Mouse (Mus musculus) hindbrain, embryonic 12.5 days (tissue): Measurements from ENCODE around the gene Olfr1416. TPM values are rescaled to one million over a fixed set of nuclear protein-coding genes. Genes with fewer than 3 reads are reported as not detected.
A peak's percentile ranks its signal among the peaks of the same experiment; 100 is the strongest.
"Not testable (repeated sequence)": the region's sequence is repeated elsewhere in the genome, so short reads cannot be mapped to it uniquely, and the experiment has no call there.

Experiments used
- ATAC-seq: fragments of 200-750 bp; cut with Nextera tagmentation; 2 replicates; pipeline ENCODE4 v1.8.0; 2017; ENCODE audit warnings: moderate TSS enrichment; ENCODE audit not compliant: low FRiP score
- H3K27ac ChIP-seq: fragments of 300-500 bp; sonication (generic); 2 replicates; pipeline ENCODE4 v1.5.1; 2016; ENCODE audit warnings: mild to moderate bottlenecking
- H3K27me3 ChIP-seq: fragments of 300-500 bp; sonication (generic); 2 replicates; pipeline ENCODE4 v1.6.1; 2016; ENCODE audit warnings: mild to moderate bottlenecking
- H3K36me3 ChIP-seq: fragments of 300-500 bp; sonication (generic); 2 replicates; pipeline ENCODE4 v1.6.1; 2016; ENCODE audit warnings: mild to moderate bottlenecking
- H3K4me1 ChIP-seq: fragments of 300-500 bp; sonication (generic); 2 replicates; pipeline ENCODE4 v1.6.1; 2016
- H3K4me2 ChIP-seq: fragments of 300-500 bp; sonication (generic); replicated peaks from 2 replicates; pipeline ENCODE4 v1.6.1; 2016; ENCODE audit warnings: mild to moderate bottlenecking
- H3K4me3 ChIP-seq: fragments of 300-500 bp; sonication (generic); 2 replicates; pipeline ENCODE4 v1.5.1; 2016; ENCODE audit warnings: mild to moderate bottlenecking
- H3K9ac ChIP-seq: fragments of 300-500 bp; sonication (generic); 2 replicates; pipeline ENCODE4 v1.6.1; 2016; ENCODE audit warnings: mild to moderate bottlenecking, moderate library complexity
- H3K9me3 ChIP-seq: fragments of 300-500 bp; sonication (generic); replicated peaks from 2 replicates; pipeline ENCODE4 v1.6.1; 2016; ENCODE audit warnings: mild to moderate bottlenecking
- WGBS: fragments of 180-500 bp; shearing (Covaris S2); methylation state at CpG from one replicate; pipeline ENCODE4 v1.1.7; 2016; 5-methylcytosine and 5-hydroxymethylcytosine counted together
- polyA plus RNA-seq: library from polyadenylated mRNA; unstranded; fragments of >200 nt; fragmentation: Nextera tagmentation; extraction: Ambion mirVana; gene quantifications from 2 replicates; pipeline ENCODE4 v1.2.1, GENCODE M21; 2016

Olfr1416 gene
- not detected in 2 replicates for polyA plus RNA-seq

GRCm38 (mm10) chr1:92485013-92485412 is at the start of gene Olfr1416:
Olfr1416 (minus strand) TSS chr1:92485113.
- no peak for ATAC-seq
- H3K9ac ChIP-seq = no peak within 1 kb of the TSS

GRCm38 (mm10) chr1:92523764-92524163 is 38.9 kb upstream of the Olfr1416 start:
- no peaks in the 10 kb centered on the region for H3K4me1 ChIP-seq
- H3K27me3 ChIP-seq = no peaks in the 10 kb centered on the region
- ATAC-seq = no peak
- no peaks in the 10 kb centered on the region for H3K36me3 ChIP-seq
- H3K4me3 ChIP-seq = no peak overlapping the region
- WGBS = 88% methylated on average over 3 of the region's 3 CpGs
- H3K27ac ChIP-seq = no peak overlapping the region
- H3K9me3 ChIP-seq = no peaks in the 10 kb centered on the region
- H3K4me2 ChIP-seq = no peak overlapping the region
- H3K9ac ChIP-seq = no peak overlapping the region

More at GRCm38 (mm10) chr1:92485013-92485412, at the start of gene Olfr1416:
- Histone ChIP-seq H3K4me2 (no peak within 1 kb of the TSS), H3K36me3 (no peaks in the 10 kb centered on the region), H3K4me3 (no peak within 1 kb of the TSS), H3K4me1 (no peaks in the 10 kb centered on the region), H3K27ac (no peak within 1 kb of the TSS), H3K9me3 (peaks cover 8% of the 10 kb centered on the region), H3K27me3 (0 out of 2 replicates have a peak, but pooled peaks cover 2% of the 10 kb centered on the region)

GRCm38 (mm10) chr1:92521376-92521775 is 36.5 kb upstream of the Olfr1416 start:
- no peaks in the 10 kb centered on the region for H3K9me3 ChIP-seq
- H3K4me3 ChIP-seq = no peak overlapping the region
- 22% methylated on average over 10 of the region's 10 CpGs for WGBS
- no peaks in the 10 kb centered on the region for H3K4me1 ChIP-seq
- H3K4me2 ChIP-seq = no peak overlapping the region
- no peaks in the 10 kb centered on the region for H3K27me3 ChIP-seq
- no peaks in the 10 kb centered on the region for H3K36me3 ChIP-seq
- no peak overlapping the region for H3K9ac ChIP-seq
- ATAC-seq = peak; percentile 35; the same call in 1 of the 2 replicates
- no peak overlapping the region for H3K27ac ChIP-seq

- Histone ChIP-seq H3K9ac (no peak overlapping the region), H3K4me1 (no peaks in the 10 kb centered on the region), H3K9me3 (no peaks in the 10 kb centered on the region), H3K4me3 (no peak overlapping the region), H3K36me3 (no peaks in the 10 kb centered on the region), H3K27me3 (no peaks in the 10 kb centered on the region), H3K27ac (no peak overlapping the region), H3K4me2 (no peak overlapping the region)
- 92% methylated on average over 6 of the region's 6 CpGs for WGBS
- no peak for ATAC-seq
These were observed 34.1 kb upstream of the Olfr1416 start for GRCm38 (mm10) chr1:92519046-92519445.

GRCm38 (mm10) chr1:92518561-92518960 is 33.6 kb upstream of the Olfr1416 start, which contains the start of gene Olfr1414:
Olfr1414 (minus strand) TSS chr1:92518661.
- H3K4me1 ChIP-seq = no peaks in the 10 kb centered on the region
- 85% methylated on average over 3 of the region's 3 CpGs for WGBS
- H3K4me3 ChIP-seq = no peak within 1 kb of the TSS
- no peaks in the 10 kb centered on the region for H3K36me3 ChIP-seq
- no peaks in the 10 kb centered on the region for H3K27me3 ChIP-seq
- H3K27ac ChIP-seq = no peak within 1 kb of the TSS
- no peak within 1 kb of the TSS for H3K9ac ChIP-seq
- H3K9me3 ChIP-seq = no peaks in the 10 kb centered on the region
- no peak for ATAC-seq
- no peak within 1 kb of the TSS for H3K4me2 ChIP-seq

- H3K27ac ChIP-seq = no peak overlapping the region
- H3K27me3 ChIP-seq = no peaks in the 10 kb centered on the region
- no peak overlapping the region for H3K4me2 ChIP-seq
- H3K4me1 ChIP-seq = no peaks in the 10 kb centered on the region
- H3K36me3 ChIP-seq = no peaks in the 10 kb centered on the region
- no peak for ATAC-seq
- no peak overlapping the region for H3K9ac ChIP-seq
- H3K9me3 ChIP-seq = no peaks in the 10 kb centered on the region
- WGBS = 85% methylated on average over 11 of the region's 11 CpGs
- H3K4me3 ChIP-seq = no peak overlapping the region
These were observed 30.5 kb upstream of the Olfr1416 start for GRCm38 (mm10) chr1:92515390-92515789.

GRCm38 (mm10) chr1:92511646-92512045 is 26.7 kb upstream of the Olfr1416 start:
- not testable (repeated sequence) for H3K9ac ChIP-seq, H3K27ac ChIP-seq, ATAC-seq, H3K27me3 ChIP-seq, H3K36me3 ChIP-seq, H3K4me2 ChIP-seq, H3K9me3 ChIP-seq, H3K4me1 ChIP-seq, H3K4me3 ChIP-seq
- WGBS = 81% methylated on average over 5 of the region's 5 CpGs

GRCm38 (mm10) chr1:92496001-92496400 is 11.1 kb upstream of the Olfr1416 start, which contains the start of gene Olfr1415:
Olfr1415 (minus strand) TSS chr1:92496101.
- Histone ChIP-seq H3K4me2 (no peak within 1 kb of the TSS), H3K27me3 (no peaks in the 10 kb centered on the region), H3K4me3 (no peak within 1 kb of the TSS), H3K36me3 (no peaks in the 10 kb centered on the region), H3K4me1 (no peaks in the 10 kb centered on the region), H3K27ac (no peak within 1 kb of the TSS), H3K9ac (no peak within 1 kb of the TSS), H3K9me3 (0 out of 2 replicates have a peak, but pooled peaks cover 4% of the 10 kb centered on the region)
- 85% methylated on average over 2 of the region's 2 CpGs for WGBS
- no peak for ATAC-seq

- H3K27me3 ChIP-seq = peaks cover 3% of the 10 kb centered on the region
- peaks cover 9% of the 10 kb centered on the region for H3K4me1 ChIP-seq
- peaks cover 18% of the 10 kb centered on the region for H3K36me3 ChIP-seq
- ATAC-seq = no peak; the same call in 1 of the 2 replicates
- 6% methylated on average over 10 of the region's 10 CpGs for WGBS
- H3K4me3 ChIP-seq = peak overlapping the region; percentile 97
- H3K27ac ChIP-seq = no peak overlapping the region
- H3K9ac ChIP-seq = peak overlapping the region; percentile 51
- peak overlapping the region; percentile 76 for H3K4me2 ChIP-seq
- no peaks in the 10 kb centered on the region for H3K9me3 ChIP-seq
These were observed 10.8 kb downstream of the Olfr1416 start for GRCm38 (mm10) chr1:92474066-92474578.

- WGBS = 1% methylated on average over 67 of the region's 67 CpGs
- H3K9ac ChIP-seq = peak within 1 kb of the TSS; percentile 97
- H3K27me3 ChIP-seq = peaks cover 3% of the 10 kb centered on the region
These were observed 11.5 kb downstream of the Olfr1416 start, which contains the start of gene Ndufa10 for GRCm38 (mm10) chr1:92473165-92474041. Ndufa10 (minus strand) TSS chr1:92473860.

GRCm38 (mm10) chr1:92468891-92469290 is 16.0 kb downstream of the Olfr1416 start:
- no peak overlapping the region for H3K4me2 ChIP-seq
- H3K9me3 ChIP-seq = no peaks in the 10 kb centered on the region
- H3K9ac ChIP-seq = no peak overlapping the region
- 89% methylated on average over 4 of the region's 4 CpGs for WGBS
- peaks cover 5% of the 10 kb centered on the region for H3K4me1 ChIP-seq
- peaks cover 68% of the 10 kb centered on the region for H3K36me3 ChIP-seq
- ATAC-seq = no peak
- H3K4me3 ChIP-seq = no peak overlapping the region
- no peaks in the 10 kb centered on the region for H3K27me3 ChIP-seq
- no peak overlapping the region for H3K27ac ChIP-seq

More at GRCm38 (mm10) chr1:92473165-92474041, 11.5 kb downstream of the Olfr1416 start, which contains the start of gene Ndufa10:
- Histone ChIP-seq H3K4me1 (peaks cover 9% of the 10 kb centered on the region), H3K4me2 (peak within 1 kb of the TSS; percentile 76), H3K4me3 (peak within 1 kb of the TSS; percentile 97), H3K36me3 (peaks cover 25% of the 10 kb centered on the region), H3K27ac (peak within 1 kb of the TSS; percentile 74), H3K9me3 (no peaks in the 10 kb centered on the region)
- ATAC-seq = peak; percentile 94

GRCm38 (mm10) chr1:92458416-92458815 is 26.5 kb downstream of the Olfr1416 start:
- no peak overlapping the region for H3K4me3 ChIP-seq
- 91% methylated on average over 6 of the region's 6 CpGs for WGBS

More at GRCm38 (mm10) chr1:92458416-92458815, 26.5 kb downstream of the Olfr1416 start:
- Histone ChIP-seq H3K27ac (no peak overlapping the region), H3K4me1 (no peaks in the 10 kb centered on the region), H3K27me3 (no peaks in the 10 kb centered on the region), H3K9ac (no peak overlapping the region), H3K4me2 (no peak overlapping the region), H3K36me3 (peaks cover 89% of the 10 kb centered on the region), H3K9me3 (no peaks in the 10 kb centered on the region)
- no peak for ATAC-seq
